Mouse (Mus musculus) erythroblast, embryonic 14.5 days (primary cell): ENCODE measurements around the gene Tmigd3.

Experiments
- GATA1 ChIP-seq: IDR thresholded peaks from 2 replicates; pipeline ENCODE4 v1.6.1; 2012; ENCODE audit warnings: low read length, inconsistent platforms, mixed read lengths
- TAL1 ChIP-seq: IDR thresholded peaks from 3 replicates; pipeline ENCODE4 v1.6.1; 2012; ENCODE audit warnings: low read length, inconsistent platforms, mixed read lengths

DNA sequence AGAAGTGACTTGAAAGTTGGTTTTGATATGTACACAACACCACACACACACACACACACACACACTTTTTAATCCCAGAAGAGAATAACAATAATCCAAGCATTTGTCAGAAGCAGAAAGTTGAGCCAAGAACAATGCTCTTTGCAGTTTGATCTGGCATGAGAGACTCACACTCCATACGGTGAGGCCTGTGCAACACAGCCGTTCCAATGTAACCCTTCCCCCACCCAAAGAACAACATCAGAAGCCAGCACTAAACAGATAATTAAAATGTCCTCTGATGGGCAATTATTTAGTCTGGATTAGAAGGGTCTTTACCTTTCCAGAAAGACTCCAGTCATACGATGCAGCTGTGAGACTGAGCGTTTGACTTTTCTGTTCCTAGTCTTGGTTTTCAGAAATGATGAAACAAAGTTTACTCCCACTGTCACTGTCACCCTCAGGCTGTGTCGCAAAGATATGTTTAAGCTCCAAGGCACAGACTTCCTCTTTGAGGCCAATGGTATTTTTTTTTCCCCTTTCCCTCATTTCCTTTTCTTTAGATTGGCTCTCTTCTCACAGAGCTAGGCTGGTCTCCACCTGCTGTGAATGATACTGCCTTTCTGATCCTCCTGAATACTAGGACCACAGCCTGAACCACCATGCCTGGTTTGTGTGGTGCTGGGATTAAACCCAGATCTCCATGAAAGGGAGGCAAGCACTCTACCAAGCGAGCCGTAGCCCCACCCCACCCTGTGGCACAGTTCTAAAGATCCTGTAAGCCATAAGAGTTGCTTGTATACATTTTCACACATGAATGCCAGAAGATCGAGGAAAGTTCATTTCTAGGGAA lies 61.8 kb downstream of the Tmigd3 start, which contains the start of gene I830077J02Rik:
- TF ChIP-seq TAL1 = no peak
- TF ChIP-seq GATA1 = no peak
